Mouse (Mus musculus): ENCODE measurements around the gene Sfrp2. TPM values are rescaled to one million over a fixed set of nuclear protein-coding genes. Genes with fewer than 3 reads are reported as not detected.

Sfrp2 gene
- polyA plus RNA-seq, 1 experiment = 7.2 TPM

DNA sequence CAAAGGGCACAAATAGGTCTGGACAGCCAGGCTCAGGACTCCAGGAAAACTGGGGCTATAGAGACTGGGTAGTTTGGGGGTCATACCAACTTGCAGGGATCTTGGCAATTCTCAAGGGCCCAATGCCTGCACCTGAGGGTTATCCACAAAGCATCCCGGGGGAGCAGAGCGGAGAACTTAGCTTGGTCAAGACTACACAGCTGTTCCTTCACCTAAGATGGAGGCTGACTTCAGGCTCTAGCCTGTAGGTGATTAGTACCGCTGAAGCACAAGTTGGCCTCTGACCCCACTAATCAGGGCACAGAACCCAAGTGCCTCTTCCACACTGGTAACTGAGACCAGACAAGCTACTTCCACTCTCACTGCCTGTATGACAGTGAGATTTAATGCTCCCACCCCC is 18.6 kb downstream of the Sfrp2 start:
- no peak for TF ChIP-seq POLR2A (IDR thresholded peaks at IDR 0.05; ENCODE audit: control insufficient read depth, extremely low read depth, insufficient read depth, low read length, poor library complexity)
- TF ChIP-seq CTCF (IDR thresholded peaks at IDR 0.05; ENCODE audit: borderline replicate concordance, control insufficient read depth, extremely low read depth, insufficient read depth, low read length, poor library complexity) = no peak
- H3K36me3 ChIP-seq (ENCODE audit: control insufficient read depth, insufficient read depth, low read length) = no peaks in the 10 kb centered on the region
- H3K27me3 ChIP-seq (ENCODE audit: control insufficient read depth, insufficient read depth, low read length) = no peaks in the 10 kb centered on the region
- H3K4me1 ChIP-seq (replicated peaks; ENCODE audit: control insufficient read depth, insufficient read depth, low read length) = peaks cover 9% of the 10 kb centered on the region
- H3K27ac ChIP-seq (ENCODE audit: control insufficient read depth, insufficient read depth, low read length) = no peak overlapping the region
- no peak overlapping the region for H3K4me3 ChIP-seq (ENCODE audit: control insufficient read depth, insufficient read depth, low read length)
- 96% methylated on average over 3 of the region's 3 CpGs for WGBS
- no peak for DNase-seq

GRCm38 (mm10) chr3:83787086-83787485 is 21.0 kb downstream of the Sfrp2 start:
- 91% methylated on average over 2 of the region's 2 CpGs for WGBS
- no peaks in the 10 kb centered on the region for H3K27me3 ChIP-seq (ENCODE audit: control insufficient read depth, insufficient read depth, low read length)
- H3K4me1 ChIP-seq (replicated peaks; ENCODE audit: control insufficient read depth, insufficient read depth, low read length) = peaks cover 11% of the 10 kb centered on the region
- H3K4me3 ChIP-seq (ENCODE audit: control insufficient read depth, insufficient read depth, low read length) = no peak overlapping the region
- TF ChIP-seq CTCF (IDR thresholded peaks at IDR 0.05; ENCODE audit: borderline replicate concordance, control insufficient read depth, extremely low read depth, insufficient read depth, low read length, poor library complexity) = no peak
- no peak for TF ChIP-seq POLR2A (IDR thresholded peaks at IDR 0.05; ENCODE audit: control insufficient read depth, extremely low read depth, insufficient read depth, low read length, poor library complexity)
- H3K36me3 ChIP-seq (ENCODE audit: control insufficient read depth, insufficient read depth, low read length) = no peaks in the 10 kb centered on the region
- no peak overlapping the region for H3K27ac ChIP-seq (ENCODE audit: control insufficient read depth, insufficient read depth, low read length)
- no peak for DNase-seq

DNA sequence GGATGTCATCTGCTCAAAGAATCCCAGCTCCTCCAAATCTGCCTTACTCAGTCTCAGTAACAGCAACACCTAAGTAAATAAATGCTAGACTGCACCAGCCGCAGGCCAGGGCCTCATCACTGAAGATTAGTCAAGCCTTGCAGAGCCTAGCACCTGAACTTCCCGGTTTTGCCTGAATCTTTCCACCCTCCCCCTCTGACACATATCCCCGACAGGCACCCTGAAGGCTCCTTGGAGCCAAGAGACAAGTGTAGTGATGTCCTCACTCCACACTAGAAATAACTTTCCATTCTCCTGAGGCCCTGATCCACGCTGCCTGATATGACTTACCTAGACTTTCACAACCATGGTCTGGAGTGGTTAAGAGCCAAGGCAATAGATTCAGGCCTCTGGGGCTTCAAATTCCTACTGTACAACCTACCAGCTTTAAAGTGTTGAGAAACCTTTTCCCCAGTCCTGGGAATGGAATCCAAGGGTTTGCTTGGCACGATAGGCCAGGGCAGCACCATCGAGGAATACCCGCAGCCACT is 21.7 kb downstream of the Sfrp2 start:
- no peak for TF ChIP-seq POLR2A (IDR thresholded peaks at IDR 0.05; ENCODE audit: control insufficient read depth, extremely low read depth, insufficient read depth, low read length, poor library complexity)
- H3K4me1 ChIP-seq (replicated peaks; ENCODE audit: control insufficient read depth, insufficient read depth, low read length) = peaks cover 11% of the 10 kb centered on the region
- no peaks in the 10 kb centered on the region for H3K36me3 ChIP-seq (ENCODE audit: control insufficient read depth, insufficient read depth, low read length)
- H3K4me3 ChIP-seq (ENCODE audit: control insufficient read depth, insufficient read depth, low read length) = no peak overlapping the region
- H3K27ac ChIP-seq (ENCODE audit: control insufficient read depth, insufficient read depth, low read length) = no peak overlapping the region
- no peak for DNase-seq
- 96% methylated on average over 7 of the region's 7 CpGs for WGBS
- no peaks in the 10 kb centered on the region for H3K27me3 ChIP-seq (ENCODE audit: control insufficient read depth, insufficient read depth, low read length)

- H3K27me3 ChIP-seq (ENCODE audit: control insufficient read depth, insufficient read depth, low read length) = no peaks in the 10 kb centered on the region
- H3K27ac ChIP-seq (ENCODE audit: control insufficient read depth, insufficient read depth, low read length) = peak overlapping the region; percentile 34; the same call in 1 of the 2 replicates
- 6% methylated on average over 44 of the region's 44 CpGs for WGBS
- no peaks in the 10 kb centered on the region for H3K36me3 ChIP-seq (ENCODE audit: control insufficient read depth, insufficient read depth, low read length)
- TF ChIP-seq CTCF (IDR thresholded peaks at IDR 0.05; ENCODE audit: borderline replicate concordance, control insufficient read depth, extremely low read depth, insufficient read depth, low read length, poor library complexity) (no peak), POLR2A (IDR thresholded peaks at IDR 0.05; ENCODE audit: control insufficient read depth, extremely low read depth, insufficient read depth, low read length, poor library complexity) (no peak)
- no peak for DNase-seq
- H3K4me1 ChIP-seq (replicated peaks; ENCODE audit: control insufficient read depth, insufficient read depth, low read length) = peaks cover 11% of the 10 kb centered on the region
- H3K4me3 ChIP-seq (ENCODE audit: control insufficient read depth, insufficient read depth, low read length) = peak overlapping the region; percentile 45
These were observed 23.7 kb downstream of the Sfrp2 start for GRCm38 (mm10) chr3:83789651-83790451.

DNA sequence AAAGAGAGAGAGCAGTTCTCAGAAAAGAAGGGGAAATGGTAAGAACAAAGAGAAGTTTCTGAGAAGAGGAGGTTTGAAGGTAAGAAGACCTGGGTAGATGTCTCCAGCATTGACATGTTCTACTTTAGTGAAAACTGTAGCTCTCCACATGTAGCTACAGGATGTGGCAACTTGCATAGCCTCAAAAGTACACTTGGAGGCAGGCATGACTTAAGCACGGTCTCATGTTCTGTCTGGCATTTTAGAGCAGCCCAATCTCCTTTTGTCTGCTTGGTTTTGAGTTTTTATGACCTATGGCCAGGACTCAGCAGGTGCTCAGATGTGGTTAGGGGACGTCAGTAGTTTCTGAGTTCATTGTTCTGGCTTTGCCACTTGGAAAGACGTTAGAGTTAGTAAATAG is 25.3 kb downstream of the Sfrp2 start:
- Histone ChIP-seq H3K4me1 (replicated peaks; ENCODE audit: control insufficient read depth, insufficient read depth, low read length) (peaks cover 11% of the 10 kb centered on the region), H3K4me3 (ENCODE audit: control insufficient read depth, insufficient read depth, low read length) (no peak overlapping the region), H3K36me3 (ENCODE audit: control insufficient read depth, insufficient read depth, low read length) (no peaks in the 10 kb centered on the region), H3K27me3 (ENCODE audit: control insufficient read depth, insufficient read depth, low read length) (no peaks in the 10 kb centered on the region), H3K27ac (ENCODE audit: control insufficient read depth, insufficient read depth, low read length) (no peak overlapping the region)
- WGBS = 6% methylated on average over 3 of the region's 3 CpGs
- TF ChIP-seq CTCF (IDR thresholded peaks at IDR 0.05; ENCODE audit: borderline replicate concordance, control insufficient read depth, extremely low read depth, insufficient read depth, low read length, poor library complexity) (no peak), POLR2A (IDR thresholded peaks at IDR 0.05; ENCODE audit: control insufficient read depth, extremely low read depth, insufficient read depth, low read length, poor library complexity) (no peak)
- no peak for DNase-seq

DNA sequence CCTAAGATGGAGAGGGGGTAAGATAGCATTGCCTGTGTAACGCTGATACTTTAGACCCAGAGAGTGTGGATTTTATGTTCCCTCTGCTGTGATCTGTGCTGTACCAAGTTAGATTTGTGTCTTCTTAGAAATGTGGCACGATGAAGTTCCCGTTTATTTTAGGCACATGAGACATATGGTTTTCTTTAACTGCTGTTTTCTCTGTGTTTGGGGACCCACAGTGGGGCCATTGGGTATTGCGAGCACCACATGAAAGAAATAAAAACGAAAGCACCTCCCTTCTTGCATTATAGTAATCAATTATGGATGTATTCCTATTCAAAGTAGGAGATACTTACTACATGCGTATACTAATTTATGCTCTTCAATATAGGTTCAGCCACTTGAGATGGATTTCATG is 31.0 kb downstream of the Sfrp2 start:
- no peaks in the 10 kb centered on the region; the same call in 1 of the 2 replicates for H3K4me1 ChIP-seq (replicated peaks; ENCODE audit: control insufficient read depth, insufficient read depth, low read length)
- H3K27ac ChIP-seq (ENCODE audit: control insufficient read depth, insufficient read depth, low read length) = no peak overlapping the region
- TF ChIP-seq POLR2A (IDR thresholded peaks at IDR 0.05; ENCODE audit: control insufficient read depth, extremely low read depth, insufficient read depth, low read length, poor library complexity) = no peak
- TF ChIP-seq CTCF (IDR thresholded peaks at IDR 0.05; ENCODE audit: borderline replicate concordance, control insufficient read depth, extremely low read depth, insufficient read depth, low read length, poor library complexity) = no peak
- no peak for DNase-seq
- no peaks in the 10 kb centered on the region for H3K27me3 ChIP-seq (ENCODE audit: control insufficient read depth, insufficient read depth, low read length)
- no peak overlapping the region for H3K4me3 ChIP-seq (ENCODE audit: control insufficient read depth, insufficient read depth, low read length)
- WGBS = 36% methylated on average over 6 of the region's 6 CpGs
- no peaks in the 10 kb centered on the region for H3K36me3 ChIP-seq (ENCODE audit: control insufficient read depth, insufficient read depth, low read length)
